Comparison of ENCODE assay signal across 11 mouse cellular contexts in genomic region chr4:46728231-46728630, GRCm38 (mm10).
DNase-seq lines count a peak whose midpoint lies in the region; TF ChIP-seq lines count a peak whose summit lies in the region.
"Had no signal": no experiment of that assay in that cellular context is flagged by ENCODE, and none has a peak within 500 bp of the region (broad histone marks: within the 10 kb centered on the region; RNA-seq: fewer than 3 reads in every experiment).

No protein-coding gene starts in this region.

- no peaks in the 10 kb centered on the region for H3K36me3 ChIP-seq in midbrain, embryonic 10.5 days
- H3K36me3 ChIP-seq in thymus, adult 2 months (ENCODE audit: control insufficient read depth, insufficient read depth, low read length) = no peaks in the 10 kb centered on the region
- H3K36me3 ChIP-seq in kidney, adult 2 months (ENCODE audit: control insufficient read depth, insufficient read depth, low read length) = no peaks in the 10 kb centered on the region
- H3K36me3 ChIP-seq: liver, embryonic 13.5 days had no signal

- WGBS in midbrain, embryonic 10.5 days = 20% methylated on average over 1 of the region's 1 CpGs
- 27% methylated on average over 1 of the region's 1 CpGs for WGBS in thymus, adult 2 months
- 79% methylated on average over 1 of the region's 1 CpGs for WGBS in kidney, adult 2 months

- no peaks in the 10 kb centered on the region for H3K9me3 ChIP-seq in midbrain, embryonic 10.5 days (replicated peaks)
- H3K9me3 ChIP-seq: liver, embryonic 13.5 days had no signal

- no peak for TF ChIP-seq POLR2A in thymus, adult 2 months (IDR thresholded peaks at IDR 0.05; ENCODE audit: control insufficient read depth, extremely low read depth, insufficient read depth, low read length, poor library complexity)
- TF ChIP-seq POLR2A in kidney, adult 2 months (IDR thresholded peaks at IDR 0.05; ENCODE audit: low read depth, low read length) = no peak

- TF ChIP-seq CTCF in thymus, adult 2 months (IDR thresholded peaks at IDR 0.05; ENCODE audit: borderline replicate concordance, control insufficient read depth, extremely low read depth, insufficient read depth, low read length, poor library complexity) = no peak
- no peak for TF ChIP-seq CTCF in kidney, adult 2 months (conservative IDR thresholded peaks at IDR 0.05; ENCODE audit: insufficient read depth, insufficient read length, low read depth, low read length)

- DNase-seq in layer of hippocampus, adult 9-11 months = peak; percentile 28
- DNase-seq in layer of hippocampus, postnatal 36 days = no peak
- peak; percentile 37 for DNase-seq in cerebellum, adult 11 months
- peak; percentile 53 for DNase-seq in embryo, embryonic 11 days
- peak; percentile 32 for DNase-seq in midbrain, embryonic 10.5 days (ENCODE audit: low spot score)
- no peak for DNase-seq in layer of hippocampus, postnatal 25 days (ENCODE audit: extremely low spot score in 1 of 2, low spot score in 1 of 2)
- no peak for DNase-seq in thymus, adult 2 months
- DNase-seq in kidney, adult 2 months = no peak
- DNase-seq: gastrocnemius, adult 2 months; kidney, postnatal 10 days; liver, embryonic 13.5 days had no signal

- H3K27ac ChIP-seq in midbrain, embryonic 10.5 days (replicated peaks) = peak overlapping the region; percentile 66
- H3K27ac ChIP-seq in thymus, adult 2 months (ENCODE audit: control insufficient read depth, insufficient read depth, low read length) = no peak overlapping the region
- no peak overlapping the region for H3K27ac ChIP-seq in kidney, adult 2 months (ENCODE audit: insufficient read depth, low read depth, low read length)
- H3K27ac ChIP-seq: gastrocnemius, adult 2 months; liver, embryonic 13.5 days had no signal

- peaks cover 14% of the 10 kb centered on the region for H3K27me3 ChIP-seq in midbrain, embryonic 10.5 days (ENCODE audit: low read depth, poor library complexity, severe bottlenecking)
- H3K27me3 ChIP-seq in thymus, adult 2 months (ENCODE audit: control insufficient read depth, insufficient read depth, low read length) = no peaks in the 10 kb centered on the region
- no peaks in the 10 kb centered on the region for H3K27me3 ChIP-seq in kidney, adult 2 months (replicated peaks; ENCODE audit: control insufficient read depth, insufficient read depth, low read length)
- H3K27me3 ChIP-seq: liver, embryonic 13.5 days had no signal

- peaks cover 49% of the 10 kb centered on the region for H3K4me1 ChIP-seq in midbrain, embryonic 10.5 days
- no peaks in the 10 kb centered on the region for H3K4me1 ChIP-seq in thymus, adult 2 months (replicated peaks; ENCODE audit: control insufficient read depth, insufficient read depth, low read length)
- H3K4me1 ChIP-seq in kidney, adult 2 months (ENCODE audit: control insufficient read depth, insufficient read depth, low read length) = no peaks in the 10 kb centered on the region
- H3K4me1 ChIP-seq: liver, embryonic 13.5 days had no signal

- H3K4me3 ChIP-seq in midbrain, embryonic 10.5 days = no peak overlapping the region
- H3K4me3 ChIP-seq in thymus, adult 2 months (ENCODE audit: control insufficient read depth, insufficient read depth, low read length) = no peak overlapping the region
- H3K4me3 ChIP-seq in kidney, adult 2 months (ENCODE audit: insufficient read depth, low read depth, low read length) = no peak overlapping the region
- H3K4me3 ChIP-seq: gastrocnemius, adult 2 months; liver, embryonic 13.5 days had no signal

Comparison
In these comparisons a context has a peak if more than half of its experiments do, and no peak if none do; other contexts are left out.
1. DNase-seq: peak in layer of hippocampus, adult 9-11 months (single experiment), cerebellum, adult 11 months (single experiment), embryo, embryonic 11 days (single experiment) and midbrain, embryonic 10.5 days (single experiment); none in layer of hippocampus, postnatal 36 days (0 of 2), layer of hippocampus, postnatal 25 days (0 of 2), thymus, adult 2 months (single experiment) and kidney, adult 2 months (single experiment).